Mouse (Mus musculus) ovary, postnatal 14 days (tissue): Measurements from ENCODE around the gene Kcnf1.
"Not testable (repeated sequence)": the region's sequence is repeated elsewhere in the genome, so short reads cannot be mapped to it uniquely, and the experiment has no call there.

Experiments used
- DNase-seq: peaks from one replicate; pipeline ENCODE4 v3.0.0; 2022; ENCODE audit warnings: low spot score

The Kcnf1 gene

GRCm38 (mm10) chr12:17159549-17159948 is 17.1 kb downstream of the Kcnf1 start:
- DNase-seq = no peak

- no peak for DNase-seq
These were observed 19.1 kb downstream of the Kcnf1 start for GRCm38 (mm10) chr12:17157558-17157957.

- DNase-seq = no peak
These were observed 20.9 kb downstream of the Kcnf1 start for GRCm38 (mm10) chr12:17155781-17156180.

- no peak for DNase-seq
These were observed 23.8 kb downstream of the Kcnf1 start for GRCm38 (mm10) chr12:17152840-17153239.

- no peak for DNase-seq
These were observed 27.8 kb downstream of the Kcnf1 start for GRCm38 (mm10) chr12:17148920-17149319.

GRCm38 (mm10) chr12:17141791-17142190 is 34.9 kb downstream of the Kcnf1 start:
- DNase-seq = no peak

- no peak for DNase-seq
These were observed 36.3 kb downstream of the Kcnf1 start for GRCm38 (mm10) chr12:17140436-17140835.

GRCm38 (mm10) chr12:17134546-17135096 is 42.1 kb downstream of the Kcnf1 start:
- no peak for DNase-seq

- no peak for DNase-seq
These were observed 44.4 kb downstream of the Kcnf1 start for GRCm38 (mm10) chr12:17132243-17132642.

GRCm38 (mm10) chr12:17131563-17131962 is 45.1 kb downstream of the Kcnf1 start:
- no peak for DNase-seq

- not testable (repeated sequence) for DNase-seq
These were observed 53.8 kb downstream of the Kcnf1 start for GRCm38 (mm10) chr12:17122881-17123280.
